Mouse (Mus musculus): ENCODE measurements around the gene 4933406M09Rik.

DNA sequence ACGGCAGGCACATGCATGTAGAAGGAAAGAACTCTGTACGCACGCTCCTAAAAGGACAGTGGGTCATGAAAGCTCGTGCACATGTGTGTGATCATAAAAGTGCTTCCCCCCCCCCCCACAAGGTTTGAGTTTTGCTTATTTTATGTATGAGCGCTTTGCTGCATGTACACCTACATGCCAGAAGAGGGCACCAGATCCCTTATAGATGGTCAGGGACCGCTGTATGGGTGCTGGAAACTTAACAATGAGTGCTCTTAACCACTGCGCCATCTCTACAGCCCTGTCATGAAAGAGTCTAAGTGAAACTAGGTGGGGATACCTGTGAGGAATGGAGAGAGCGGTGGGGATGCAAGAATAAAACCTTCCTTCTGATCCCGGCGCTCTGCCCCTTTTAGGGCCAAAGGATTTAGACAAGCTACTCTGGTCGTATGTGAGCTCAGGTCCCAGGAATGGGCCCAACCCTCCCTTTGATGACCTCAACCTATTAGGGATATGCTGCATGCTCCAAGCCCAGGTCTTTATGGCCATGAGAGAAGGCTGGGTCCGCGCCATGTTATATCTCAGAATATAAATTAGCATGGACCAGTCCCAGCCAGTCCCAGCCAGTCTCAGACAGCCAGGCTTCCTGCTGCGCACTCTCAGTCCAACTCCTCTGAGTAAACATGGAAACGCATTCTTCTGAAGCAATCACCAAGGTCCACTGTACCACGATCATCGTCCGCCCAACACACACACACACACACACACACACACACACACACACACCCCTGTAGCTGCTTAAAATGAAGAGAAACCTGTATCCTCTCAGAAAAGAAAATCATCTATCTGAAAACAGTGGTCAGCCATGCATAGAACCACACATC is 45.8 kb upstream of the 4933406M09Rik start:
- TF ChIP-seq POLR2A (IDR thresholded peaks at IDR 0.05; ENCODE audit: low read depth, low read length), result no peak
- TF ChIP-seq CTCF (IDR thresholded peaks at IDR 0.05; ENCODE audit: extremely low read depth, insufficient read length, insufficient replicate concordance, low read depth, low read length), result peak; percentile 7; the same call in 1 of the 2 replicates
